Mouse (Mus musculus): ENCODE results near the gene Pik3r5. TPM values are rescaled to one million over a fixed set of nuclear protein-coding genes. Genes with fewer than 3 reads are reported as not detected.
A peak's percentile ranks its signal among the peaks of the same experiment; 100 is the strongest.

Gene Pik3r5
- polyA plus RNA-seq, 1 experiment from 2014 or later, result 0.19 TPM

GRCm38 (mm10) chr11:68448356-68448755 is 16.4 kb downstream of the Pik3r5 start:
- Histone ChIP-seq H3K36me3 (ENCODE audit: control insufficient read depth, insufficient read depth, low read length) (no peaks in the 10 kb centered on the region), H3K9ac (ENCODE audit: low read depth, low read length) (no peak overlapping the region), H3K4me3 (ENCODE audit: low read depth, low read length) (no peak overlapping the region), H3K27me3 (ENCODE audit: control insufficient read depth, insufficient read depth, low read length) (0 out of 2 replicates have a peak, but pooled peaks cover 7% of the 10 kb centered on the region), H3K27ac (ENCODE audit: low read depth, low read length) (no peak overlapping the region), H3K4me1 (ENCODE audit: control insufficient read depth, insufficient read depth, low read length) (0 out of 2 replicates have a peak, but pooled peaks cover 4% of the 10 kb centered on the region), H3K9me3 (replicated peaks; ENCODE audit: control insufficient read depth, low read length) (no peaks in the 10 kb centered on the region), H3K4me2 (no peak overlapping the region)
- WGBS (ENCODE audit: insufficient replicate concordance), result 75% methylated on average over 7 of the region's 7 CpGs
- ATAC-seq (replicated peaks; ENCODE audit: insufficient number of reproducible peaks, low FRiP score, low TSS enrichment), result no peak

GRCm38 (mm10) chr11:68451282-68451735 is 19.4 kb downstream of the Pik3r5 start:
- no peak for ATAC-seq (replicated peaks; ENCODE audit: insufficient number of reproducible peaks, low FRiP score, low TSS enrichment)
- H3K4me3 ChIP-seq (ENCODE audit: low read depth, low read length), result no peak overlapping the region
- H3K4me2 ChIP-seq, result peak overlapping the region; percentile 31
- no peaks in the 10 kb centered on the region for H3K36me3 ChIP-seq (ENCODE audit: control insufficient read depth, insufficient read depth, low read length)
- no peaks in the 10 kb centered on the region for H3K9me3 ChIP-seq (replicated peaks; ENCODE audit: control insufficient read depth, low read length)
- H3K27me3 ChIP-seq (ENCODE audit: control insufficient read depth, insufficient read depth, low read length), result no peaks in the 10 kb centered on the region
- H3K9ac ChIP-seq (ENCODE audit: low read depth, low read length), result no peak overlapping the region
- H3K4me1 ChIP-seq (ENCODE audit: control insufficient read depth, insufficient read depth, low read length), result 0 out of 2 replicates have a peak, but pooled peaks cover 4% of the 10 kb centered on the region
- H3K27ac ChIP-seq (ENCODE audit: low read depth, low read length), result no peak overlapping the region
- 42% methylated on average over 10 of the region's 10 CpGs for WGBS (ENCODE audit: insufficient replicate concordance)

DNA sequence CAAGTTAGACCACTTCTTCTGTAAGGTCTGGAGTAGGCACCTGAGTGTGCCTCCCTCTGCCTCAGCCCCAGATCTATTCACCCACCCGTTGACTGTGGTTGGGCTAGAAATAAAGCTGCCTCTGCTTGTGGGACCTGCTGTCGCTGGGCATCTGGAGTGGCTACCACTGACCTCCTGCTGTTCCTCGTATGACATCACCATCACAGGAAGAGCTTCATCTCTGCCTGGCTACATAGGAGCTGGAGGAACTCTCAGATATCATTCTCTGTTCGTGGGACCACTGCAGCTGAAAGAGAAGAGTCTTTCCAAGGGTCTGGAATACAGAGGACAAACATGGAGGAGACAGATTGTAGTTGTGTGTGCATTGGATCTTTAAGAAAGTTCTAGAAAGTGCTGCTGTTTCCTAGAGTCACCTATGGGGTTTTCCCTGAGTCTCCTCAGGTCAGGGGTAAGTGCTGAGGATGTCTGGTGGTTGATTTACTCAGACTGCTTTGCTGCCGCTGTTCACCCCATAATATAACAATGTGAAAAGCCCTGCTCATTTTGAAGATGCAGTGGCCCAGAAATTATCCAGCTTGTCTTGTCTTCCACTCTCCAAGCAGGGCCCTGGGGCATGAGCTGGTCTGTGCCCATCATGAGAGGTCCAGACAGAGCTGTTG is 20.0 kb downstream of the Pik3r5 start:
- no peaks in the 10 kb centered on the region for H3K36me3 ChIP-seq (ENCODE audit: control insufficient read depth, insufficient read depth, low read length)
- WGBS (ENCODE audit: insufficient replicate concordance), result 59% methylated on average over 5 of the region's 5 CpGs
- H3K9ac ChIP-seq (ENCODE audit: low read depth, low read length), result no peak overlapping the region

DNA sequence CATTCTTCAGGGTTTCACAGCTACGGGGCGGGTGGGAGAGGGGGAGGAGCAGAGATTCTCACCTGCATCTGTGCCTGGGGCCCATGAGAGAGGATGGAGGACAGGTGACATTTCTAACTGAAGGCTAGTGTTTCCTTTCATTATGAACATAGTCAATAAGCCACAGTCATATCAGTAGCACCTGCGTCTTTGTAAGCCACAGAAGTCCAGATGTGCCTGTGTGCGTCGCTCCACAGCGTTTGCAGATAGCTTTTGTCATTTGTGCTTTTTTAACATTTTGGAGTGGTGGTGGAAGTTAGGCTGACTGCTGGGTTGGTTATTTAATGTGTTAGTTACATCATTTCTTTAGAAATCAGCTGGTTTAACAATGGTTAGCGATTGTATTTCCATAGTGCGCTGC is 20.8 kb downstream of the Pik3r5 start:
- Histone ChIP-seq H3K36me3 (ENCODE audit: control insufficient read depth, insufficient read depth, low read length) (no peaks in the 10 kb centered on the region), H3K27ac (ENCODE audit: low read depth, low read length) (no peak overlapping the region), H3K27me3 (ENCODE audit: control insufficient read depth, insufficient read depth, low read length) (no peaks in the 10 kb centered on the region), H3K9ac (ENCODE audit: low read depth, low read length) (no peak overlapping the region), H3K9me3 (replicated peaks; ENCODE audit: control insufficient read depth, low read length) (no peaks in the 10 kb centered on the region), H3K4me2 (no peak overlapping the region), H3K4me1 (ENCODE audit: control insufficient read depth, insufficient read depth, low read length) (0 out of 2 replicates have a peak, but pooled peaks cover 4% of the 10 kb centered on the region), H3K4me3 (ENCODE audit: low read depth, low read length) (no peak overlapping the region)
- ATAC-seq (replicated peaks; ENCODE audit: insufficient number of reproducible peaks, low FRiP score, low TSS enrichment), result no peak
- 87% methylated on average over 8 of the region's 8 CpGs for WGBS (ENCODE audit: insufficient replicate concordance)

More for the DNA sequence above, 20.0 kb downstream of the Pik3r5 start:
- Histone ChIP-seq H3K4me2 (no peak overlapping the region), H3K9me3 (replicated peaks; ENCODE audit: control insufficient read depth, low read length) (no peaks in the 10 kb centered on the region), H3K4me3 (ENCODE audit: low read depth, low read length) (no peak overlapping the region), H3K27ac (ENCODE audit: low read depth, low read length) (no peak overlapping the region), H3K27me3 (ENCODE audit: control insufficient read depth, insufficient read depth, low read length) (no peaks in the 10 kb centered on the region), H3K4me1 (ENCODE audit: control insufficient read depth, insufficient read depth, low read length) (0 out of 2 replicates have a peak, but pooled peaks cover 4% of the 10 kb centered on the region)
- no peak for ATAC-seq (replicated peaks; ENCODE audit: insufficient number of reproducible peaks, low FRiP score, low TSS enrichment)

- Histone ChIP-seq H3K36me3 (ENCODE audit: control insufficient read depth, insufficient read depth, low read length) (no peaks in the 10 kb centered on the region), H3K4me2 (no peak overlapping the region), H3K27me3 (ENCODE audit: control insufficient read depth, insufficient read depth, low read length) (no peaks in the 10 kb centered on the region), H3K9me3 (replicated peaks; ENCODE audit: control insufficient read depth, low read length) (no peaks in the 10 kb centered on the region), H3K4me1 (ENCODE audit: control insufficient read depth, insufficient read depth, low read length) (0 out of 2 replicates have a peak, but pooled peaks cover 4% of the 10 kb centered on the region), H3K27ac (ENCODE audit: low read depth, low read length) (no peak overlapping the region), H3K4me3 (ENCODE audit: low read depth, low read length) (no peak overlapping the region), H3K9ac (ENCODE audit: low read depth, low read length) (no peak overlapping the region)
- 52% methylated on average over 6 of the region's 6 CpGs for WGBS (ENCODE audit: insufficient replicate concordance)
- ATAC-seq (replicated peaks; ENCODE audit: insufficient number of reproducible peaks, low FRiP score, low TSS enrichment), result no peak
Observed at GRCm38 (mm10) chr11:68453301-68453700, 21.4 kb downstream of the Pik3r5 start.

DNA sequence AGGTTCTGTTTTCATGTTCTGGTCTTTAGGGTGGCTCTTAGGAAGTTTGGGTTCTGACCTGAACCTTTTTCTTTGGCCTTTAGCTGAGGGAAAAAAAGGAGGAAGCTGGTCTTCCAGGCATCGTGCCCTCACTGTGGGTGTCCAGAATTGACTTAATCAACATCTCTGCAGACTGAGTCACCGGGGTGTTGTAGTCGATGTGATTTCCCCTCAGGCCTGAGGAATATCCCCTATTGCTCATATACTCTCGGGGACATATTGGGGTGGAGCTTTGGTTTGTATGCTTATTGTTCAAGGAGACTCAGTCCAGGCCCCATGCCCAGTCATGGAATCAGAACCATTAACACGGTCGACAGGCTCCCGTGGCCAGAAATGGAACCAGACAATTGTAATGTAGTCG is 26.2 kb downstream of the Pik3r5 start:
- Histone ChIP-seq H3K27ac (ENCODE audit: low read depth, low read length) (no peak overlapping the region), H3K36me3 (ENCODE audit: control insufficient read depth, insufficient read depth, low read length) (no peaks in the 10 kb centered on the region), H3K4me1 (ENCODE audit: control insufficient read depth, insufficient read depth, low read length) (no peaks in the 10 kb centered on the region), H3K4me2 (no peak overlapping the region), H3K9ac (ENCODE audit: low read depth, low read length) (no peak overlapping the region), H3K9me3 (replicated peaks; ENCODE audit: control insufficient read depth, low read length) (no peaks in the 10 kb centered on the region), H3K4me3 (ENCODE audit: low read depth, low read length) (no peak overlapping the region), H3K27me3 (ENCODE audit: control insufficient read depth, insufficient read depth, low read length) (0 out of 2 replicates have a peak, but pooled peaks cover 4% of the 10 kb centered on the region)
- WGBS (ENCODE audit: insufficient replicate concordance), result 70% methylated on average over 8 of the region's 8 CpGs
- no peak for ATAC-seq (replicated peaks; ENCODE audit: insufficient number of reproducible peaks, low FRiP score, low TSS enrichment)

DNA sequence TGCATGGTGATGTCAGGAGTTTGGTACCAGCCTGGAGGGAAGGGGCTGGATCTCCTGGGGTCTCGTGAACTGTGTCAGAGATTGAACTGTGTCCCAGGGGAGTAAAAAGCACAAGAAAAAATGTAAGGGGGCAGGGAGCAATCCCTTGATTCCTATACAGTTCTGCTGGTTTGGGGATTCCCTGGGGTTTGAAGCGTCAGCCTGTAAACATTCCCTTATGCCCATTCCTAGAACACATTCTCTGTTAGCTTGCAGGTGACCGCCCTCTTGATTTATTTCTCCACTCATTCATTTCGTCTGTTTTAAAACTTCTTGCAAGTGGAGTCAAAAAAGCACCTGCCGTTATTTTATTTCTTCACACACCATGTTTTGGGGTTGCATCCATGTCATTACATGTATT is 27.1 kb downstream of the Pik3r5 start:
- 72% methylated on average over 5 of the region's 5 CpGs for WGBS (ENCODE audit: insufficient replicate concordance)
- Histone ChIP-seq H3K9ac (ENCODE audit: low read depth, low read length) (no peak overlapping the region), H3K4me3 (ENCODE audit: low read depth, low read length) (no peak overlapping the region), H3K27me3 (ENCODE audit: control insufficient read depth, insufficient read depth, low read length) (0 out of 2 replicates have a peak, but pooled peaks cover 4% of the 10 kb centered on the region), H3K27ac (ENCODE audit: low read depth, low read length) (no peak overlapping the region), H3K4me1 (ENCODE audit: control insufficient read depth, insufficient read depth, low read length) (no peaks in the 10 kb centered on the region), H3K36me3 (ENCODE audit: control insufficient read depth, insufficient read depth, low read length) (no peaks in the 10 kb centered on the region), H3K9me3 (replicated peaks; ENCODE audit: control insufficient read depth, low read length) (no peaks in the 10 kb centered on the region), H3K4me2 (no peak overlapping the region)
- ATAC-seq (replicated peaks; ENCODE audit: insufficient number of reproducible peaks, low FRiP score, low TSS enrichment), result no peak

GRCm38 (mm10) chr11:68459486-68459885 is 27.6 kb downstream of the Pik3r5 start:
- no peak overlapping the region for H3K4me3 ChIP-seq (ENCODE audit: low read depth, low read length)
- H3K9ac ChIP-seq (ENCODE audit: low read depth, low read length), result no peak overlapping the region
- 83% methylated on average over 5 of the region's 5 CpGs for whole genome bisulfite sequencing (ENCODE audit: insufficient replicate concordance)
- H3K9me3 ChIP-seq (replicated peaks; ENCODE audit: control insufficient read depth, low read length), result no peaks in the 10 kb centered on the region
- H3K4me1 ChIP-seq (ENCODE audit: control insufficient read depth, insufficient read depth, low read length), result no peaks in the 10 kb centered on the region
- no peak for ATAC-seq (replicated peaks; ENCODE audit: insufficient number of reproducible peaks, low FRiP score, low TSS enrichment)
- H3K4me2 ChIP-seq, result no peak overlapping the region
- H3K36me3 ChIP-seq (ENCODE audit: control insufficient read depth, insufficient read depth, low read length), result no peaks in the 10 kb centered on the region
- peaks cover 4% of the 10 kb centered on the region; the same call in 1 of the 2 replicates for H3K27me3 ChIP-seq (ENCODE audit: control insufficient read depth, insufficient read depth, low read length)
- H3K27ac ChIP-seq (ENCODE audit: low read depth, low read length), result no peak overlapping the region

DNA sequence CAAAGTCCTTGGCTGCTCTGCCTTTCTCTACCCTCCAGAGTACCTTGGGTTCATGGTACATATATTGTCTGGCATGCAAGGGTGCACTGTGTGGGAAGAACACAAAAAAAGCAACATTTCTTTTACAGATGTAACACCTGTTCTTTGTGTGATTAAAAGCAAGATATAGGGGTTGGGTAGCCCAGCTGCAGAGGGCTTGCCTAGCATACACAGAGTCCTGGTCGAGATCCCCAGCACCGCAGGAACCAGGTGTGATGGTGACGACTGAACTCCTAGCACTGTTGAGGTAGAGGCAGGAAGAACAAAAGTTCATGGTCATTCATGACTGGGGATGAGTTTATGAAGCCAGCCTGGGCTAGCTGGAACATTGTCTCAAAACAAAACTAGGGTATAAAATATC is 30.8 kb downstream of the Pik3r5 start:
- ATAC-seq (replicated peaks; ENCODE audit: insufficient number of reproducible peaks, low FRiP score, low TSS enrichment), result no peak
- Histone ChIP-seq H3K27ac (ENCODE audit: low read depth, low read length) (no peak overlapping the region), H3K4me3 (ENCODE audit: low read depth, low read length) (no peak overlapping the region), H3K9me3 (replicated peaks; ENCODE audit: control insufficient read depth, low read length) (no peaks in the 10 kb centered on the region), H3K4me1 (ENCODE audit: control insufficient read depth, insufficient read depth, low read length) (no peaks in the 10 kb centered on the region), H3K9ac (ENCODE audit: low read depth, low read length) (no peak overlapping the region), H3K27me3 (ENCODE audit: control insufficient read depth, insufficient read depth, low read length) (peaks cover 4% of the 10 kb centered on the region; the same call in 1 of the 2 replicates), H3K4me2 (no peak overlapping the region), H3K36me3 (ENCODE audit: control insufficient read depth, insufficient read depth, low read length) (no peaks in the 10 kb centered on the region)
- 64% methylated on average over 3 of the region's 3 CpGs for WGBS (ENCODE audit: insufficient replicate concordance)
